Mouse (Mus musculus) stomach, postnatal 0 days (tissue): ENCODE results near the gene Astl.
A peak's percentile ranks its signal among the peaks of the same experiment; 100 is the strongest.

ENCODE experiments used
- CTCF ChIP-seq: IDR thresholded peaks from 2 replicates; pipeline ENCODE4 v1.5.1; 2016; ENCODE audit warnings: antibody characterized with exemption, low read depth, mild to moderate bottlenecking, moderate library complexity
- EP300 ChIP-seq: optimal IDR thresholded peaks from 2 replicates; pipeline ENCODE3; 2016; ENCODE audit warnings: antibody characterized with exemption

DNA sequence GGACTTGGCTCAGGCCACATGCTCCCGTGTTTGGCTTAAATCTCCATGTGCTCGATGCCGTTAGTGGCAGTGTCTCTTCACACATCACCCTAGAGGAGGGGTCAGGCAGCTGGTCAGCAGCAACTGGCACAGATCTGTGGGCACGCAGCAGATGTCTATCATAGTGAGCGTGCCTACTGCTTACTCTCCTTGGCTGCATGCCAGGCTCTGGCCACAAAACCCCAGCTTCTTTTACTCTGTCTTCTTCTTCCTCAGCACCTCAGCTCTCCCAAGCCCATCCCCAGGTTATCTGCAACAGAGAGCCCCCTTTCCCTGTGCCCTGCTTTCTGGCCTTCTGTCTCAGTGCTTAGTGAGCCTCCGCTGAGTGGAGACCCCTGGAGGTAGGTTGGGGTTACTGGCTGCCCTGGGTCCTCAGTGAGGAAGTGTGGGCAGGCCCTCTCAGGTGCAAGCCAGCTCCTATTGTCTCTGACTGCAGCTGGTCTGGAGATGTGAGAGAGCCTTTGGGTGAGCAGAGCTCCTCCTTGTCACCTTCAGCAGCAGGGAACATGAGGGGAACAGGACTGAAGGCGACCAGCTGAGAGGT, 37.4 kb downstream of the Astl start:
- TF ChIP-seq CTCF = peak; percentile 64
- no peak for TF ChIP-seq EP300
